Mouse (Mus musculus) kidney, embryonic 15.5 days (tissue): ENCODE data around the gene Qprt. TPM values are rescaled to one million over a fixed set of nuclear protein-coding genes. Genes with fewer than 3 reads are reported as not detected.

Experiments
- ATAC-seq: fragments of 200-750 bp; cut with Nextera tagmentation; replicated peaks from 2 replicates; pipeline ENCODE4 v1.8.0; 2017; ENCODE audit warnings: moderate TSS enrichment; ENCODE audit not compliant: low FRiP score
- H3K27ac ChIP-seq: fragments of 300-500 bp; sonication (generic); 2 replicates; pipeline ENCODE4 v1.5.1; 2015; ENCODE audit warnings: mild to moderate bottlenecking, inconsistent platforms
- H3K27me3 ChIP-seq: fragments of 300-500 bp; sonication (generic); 2 replicates; pipeline ENCODE4 v1.6.1; 2015; ENCODE audit warnings: inconsistent platforms
- H3K36me3 ChIP-seq: fragments of 300-500 bp; sonication (generic); 2 replicates; pipeline ENCODE4 v1.6.1; 2015; ENCODE audit warnings: inconsistent platforms
- H3K4me1 ChIP-seq: fragments of 300-500 bp; sonication (generic); 2 replicates; pipeline ENCODE4 v1.6.1; 2015; ENCODE audit warnings: inconsistent platforms
- H3K4me2 ChIP-seq: fragments of 300-500 bp; sonication (generic); 2 replicates; pipeline ENCODE4 v1.6.1; 2015; ENCODE audit warnings: moderate library complexity, mild to moderate bottlenecking, inconsistent platforms
- H3K4me3 ChIP-seq: fragments of 300-500 bp; sonication (generic); replicated peaks from 2 replicates; pipeline ENCODE4 v1.5.1; 2015; ENCODE audit warnings: mild to moderate bottlenecking, inconsistent platforms
- H3K9ac ChIP-seq: fragments of 300-500 bp; sonication (generic); 2 replicates; pipeline ENCODE4 v1.6.1; 2015; ENCODE audit warnings: mild to moderate bottlenecking, inconsistent platforms
- H3K9me3 ChIP-seq: fragments of 300-500 bp; sonication (generic); replicated peaks from 2 replicates; pipeline ENCODE4 v1.6.1; 2016; ENCODE audit warnings: inconsistent platforms
- WGBS: fragments of 180-500 bp; shearing (Covaris S2); methylation state at CpG from one replicate; pipeline ENCODE4 v1.1.7; 2015; ENCODE audit warnings: mixed read lengths; 5-methylcytosine and 5-hydroxymethylcytosine counted together
- polyA plus RNA-seq: library from polyadenylated mRNA; unstranded; fragments of >200 nt; fragmentation: Nextera tagmentation; extraction: Ambion mirVana; gene quantifications from 2 replicates; pipeline ENCODE4 v1.2.1, GENCODE M21; 2015

Gene Qprt
- polyA plus RNA-seq, 1 experiment from 2014 or later: 19.0 TPM

DNA sequence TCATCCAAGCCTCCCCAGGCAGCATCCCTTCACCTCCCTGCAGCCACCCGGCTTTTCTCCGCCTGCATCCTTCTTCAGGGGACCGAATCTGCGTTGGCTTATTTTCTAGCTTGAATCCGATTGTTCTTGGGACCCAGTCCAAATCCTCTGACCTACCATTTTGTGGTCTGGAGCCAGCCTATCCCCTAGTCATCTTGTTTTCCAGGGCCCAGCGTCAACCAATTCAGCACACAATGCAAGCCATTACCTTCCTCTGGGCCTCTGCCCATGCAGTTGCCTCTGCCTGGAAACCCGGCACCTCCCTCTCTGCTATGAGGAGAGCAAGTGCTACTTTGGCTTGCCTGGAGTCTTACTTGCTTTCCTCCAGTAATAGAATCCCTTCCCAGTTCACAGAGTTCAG lies 16.5 kb downstream of the Qprt start:
- H3K27ac ChIP-seq: no peak overlapping the region
- H3K4me2 ChIP-seq: no peak overlapping the region
- WGBS: 75% methylated on average over 7 of the region's 7 CpGs
- H3K4me3 ChIP-seq: no peak overlapping the region
- no peaks in the 10 kb centered on the region for H3K36me3 ChIP-seq
- no peaks in the 10 kb centered on the region for H3K27me3 ChIP-seq
- no peak for ATAC-seq
- no peak overlapping the region for H3K9ac ChIP-seq
- no peaks in the 10 kb centered on the region for H3K9me3 ChIP-seq
- peaks cover 10% of the 10 kb centered on the region for H3K4me1 ChIP-seq

DNA sequence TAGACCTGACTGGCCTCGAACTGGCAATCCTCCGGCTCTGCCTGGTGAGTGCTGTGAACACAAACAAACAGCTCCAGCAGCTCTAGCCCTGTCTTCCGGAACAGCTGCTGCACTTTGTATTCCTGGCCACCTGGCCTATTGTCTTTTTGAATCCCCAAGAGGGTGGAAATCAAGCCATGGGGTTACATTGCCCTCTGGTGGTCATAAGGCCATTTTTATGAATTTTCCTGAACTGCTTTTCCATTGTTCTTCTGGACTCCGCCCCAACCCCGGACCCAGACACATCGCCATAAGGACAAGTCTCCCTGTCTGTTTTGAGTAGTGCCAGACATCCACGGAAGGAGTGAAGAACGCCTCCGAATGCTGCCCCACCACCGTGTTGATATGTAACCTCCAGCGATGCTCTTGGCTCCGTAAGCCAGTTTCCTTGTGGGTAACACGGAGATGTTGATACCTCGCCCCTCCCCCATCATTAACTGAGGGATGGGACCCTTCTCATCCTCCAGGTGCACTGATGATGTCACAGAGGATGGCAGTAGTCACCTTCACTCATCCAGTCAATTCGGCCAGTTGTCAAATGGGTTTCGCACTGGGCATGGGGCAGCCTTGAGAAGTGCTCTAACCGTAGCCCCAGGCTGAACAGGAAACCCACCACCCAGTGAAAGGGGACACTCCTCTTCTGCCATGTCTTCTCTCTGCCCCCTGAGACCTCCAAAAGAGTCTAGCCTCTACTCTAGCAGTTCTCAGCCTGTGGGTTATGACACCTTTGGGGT lies 17.3 kb downstream of the Qprt start:
- Histone ChIP-seq H3K4me2 (peak overlapping the region; percentile 60), H3K36me3 (no peaks in the 10 kb centered on the region), H3K27me3 (no peaks in the 10 kb centered on the region), H3K9me3 (no peaks in the 10 kb centered on the region), H3K9ac (peak overlapping the region; percentile 24; the same call in 1 of the 2 replicates), H3K4me1 (peaks cover 10% of the 10 kb centered on the region), H3K4me3 (peak overlapping the region; percentile 39), H3K27ac (peak overlapping the region; percentile 11; the same call in 1 of the 2 replicates)
- ATAC-seq: peak; percentile 84
- WGBS: 12% methylated on average over 17 of the region's 17 CpGs

DNA sequence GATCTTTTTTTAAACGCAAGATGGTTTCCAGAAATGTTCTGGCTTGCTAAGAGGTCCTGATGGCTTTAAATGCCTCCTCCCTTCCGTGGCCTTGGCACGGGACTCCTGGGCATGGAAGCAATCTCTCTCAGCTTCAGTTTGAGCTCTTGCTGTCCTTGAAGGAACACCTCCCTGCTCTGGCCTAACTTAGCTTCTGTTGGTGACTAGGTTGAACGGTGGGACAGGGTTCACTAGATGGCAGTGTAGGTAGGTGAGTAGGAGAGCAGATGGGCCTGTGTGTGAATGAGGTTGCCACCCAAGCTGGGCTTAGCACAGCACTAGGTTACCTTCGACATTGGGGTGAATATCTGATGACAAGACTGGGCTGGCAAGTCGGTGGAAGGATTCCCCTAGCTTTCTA lies 18.1 kb downstream of the Qprt start:
- no peaks in the 10 kb centered on the region for H3K27me3 ChIP-seq
- 0 out of 2 replicates have a peak, but pooled peaks have one; percentile 27 for ATAC-seq
- peak overlapping the region; percentile 11; the same call in 1 of the 2 replicates for H3K27ac ChIP-seq
- H3K9ac ChIP-seq: no peak overlapping the region
- 70% methylated on average over 6 of the region's 6 CpGs for WGBS
- no peak overlapping the region for H3K4me3 ChIP-seq
- no peaks in the 10 kb centered on the region for H3K9me3 ChIP-seq
- H3K36me3 ChIP-seq: no peaks in the 10 kb centered on the region
- no peak overlapping the region for H3K4me2 ChIP-seq
- H3K4me1 ChIP-seq: peaks cover 10% of the 10 kb centered on the region

DNA sequence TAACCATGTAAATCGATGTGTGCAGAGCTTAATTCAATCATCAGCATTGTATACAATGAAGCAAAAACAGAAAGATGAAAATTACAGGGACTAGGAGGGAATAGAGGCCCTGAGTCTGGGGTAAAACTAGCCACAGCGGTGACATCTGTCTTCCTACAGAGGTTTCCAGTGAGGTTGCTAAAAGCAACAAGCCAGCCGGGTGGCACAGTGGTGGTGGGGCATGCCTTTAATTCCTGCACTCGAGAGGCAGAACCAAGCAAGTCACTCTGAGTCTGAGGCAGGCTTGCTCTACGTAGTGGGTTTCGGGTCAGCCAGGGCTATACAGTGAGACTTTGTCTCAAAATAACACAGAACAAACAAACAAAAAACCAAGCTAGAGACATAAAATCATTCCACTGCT lies 19.9 kb downstream of the Qprt start:
- H3K4me2 ChIP-seq: no peak overlapping the region
- H3K27ac ChIP-seq: no peak overlapping the region
- no peak overlapping the region for H3K9ac ChIP-seq
- no peak overlapping the region for H3K4me3 ChIP-seq
- H3K36me3 ChIP-seq: no peaks in the 10 kb centered on the region
- 84% methylated on average over 6 of the region's 6 CpGs for WGBS
- peaks cover 10% of the 10 kb centered on the region for H3K4me1 ChIP-seq
- H3K27me3 ChIP-seq: no peaks in the 10 kb centered on the region
- no peaks in the 10 kb centered on the region for H3K9me3 ChIP-seq
- ATAC-seq: no peak

DNA sequence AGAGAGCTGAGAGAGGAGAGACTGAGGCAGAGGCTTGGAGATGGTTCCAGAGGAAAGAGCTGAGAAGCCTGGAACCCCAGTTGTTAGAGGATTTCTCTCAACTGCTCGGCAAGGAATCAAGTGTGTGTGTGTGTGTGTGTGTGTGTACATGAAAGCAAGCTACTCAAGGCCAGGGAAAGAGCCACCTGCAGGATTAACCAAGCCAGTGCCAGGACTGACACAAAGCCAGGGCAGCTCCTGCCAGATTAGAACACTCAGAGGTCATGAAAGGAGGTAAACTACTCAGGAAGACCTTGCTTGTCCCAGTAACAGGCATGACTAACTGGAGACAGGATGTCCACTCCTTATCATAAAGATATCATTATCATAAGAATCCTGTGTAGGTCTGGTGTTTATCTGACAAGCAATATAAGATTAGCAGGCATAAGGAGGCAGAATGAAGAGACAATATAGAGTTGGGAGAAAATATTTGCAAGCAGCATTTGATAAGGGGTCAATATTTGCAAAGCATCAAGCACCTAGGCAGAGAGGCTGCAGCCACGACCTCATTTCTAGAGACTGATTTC lies 20.5 kb downstream of the Qprt start:
- 52% methylated on average over 2 of the region's 2 CpGs for WGBS
- no peaks in the 10 kb centered on the region for H3K36me3 ChIP-seq
- ATAC-seq: no peak

DNA sequence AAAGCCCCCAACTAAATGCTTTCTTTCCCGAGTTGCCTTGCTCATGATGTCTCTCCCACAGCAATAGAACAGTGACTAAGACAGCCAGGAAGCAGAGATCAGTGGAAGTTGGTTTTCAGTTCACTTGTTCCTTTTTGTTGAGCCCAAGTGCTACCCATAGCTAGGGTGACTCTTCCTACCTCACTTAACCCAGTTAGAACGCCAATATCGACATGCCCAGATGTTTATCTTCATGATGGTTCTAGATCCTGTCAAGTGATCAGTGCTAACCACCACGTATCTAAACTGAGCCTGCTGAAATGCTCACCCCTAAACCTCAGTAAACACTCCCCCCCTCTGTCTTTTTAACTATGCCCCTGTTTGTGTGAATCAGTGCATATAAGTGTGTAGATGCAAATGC lies 22.5 kb downstream of the Qprt start:
- 80% methylated on average over 4 of the region's 4 CpGs for WGBS
- ATAC-seq: no peak
- Histone ChIP-seq H3K4me2 (no peak overlapping the region), H3K9me3 (no peaks in the 10 kb centered on the region), H3K4me3 (no peak overlapping the region), H3K27ac (no peak overlapping the region), H3K4me1 (peaks cover 6% of the 10 kb centered on the region; the same call in 1 of the 2 replicates), H3K36me3 (no peaks in the 10 kb centered on the region), H3K9ac (no peak overlapping the region), H3K27me3 (no peaks in the 10 kb centered on the region)

More for the DNA sequence above, 20.5 kb downstream of the Qprt start:
- peaks cover 10% of the 10 kb centered on the region for H3K4me1 ChIP-seq
- no peaks in the 10 kb centered on the region for H3K9me3 ChIP-seq
- no peaks in the 10 kb centered on the region for H3K27me3 ChIP-seq
- no peak overlapping the region for H3K4me3 ChIP-seq
- H3K4me2 ChIP-seq: no peak overlapping the region
- H3K9ac ChIP-seq: no peak overlapping the region
- no peak overlapping the region for H3K27ac ChIP-seq

DNA sequence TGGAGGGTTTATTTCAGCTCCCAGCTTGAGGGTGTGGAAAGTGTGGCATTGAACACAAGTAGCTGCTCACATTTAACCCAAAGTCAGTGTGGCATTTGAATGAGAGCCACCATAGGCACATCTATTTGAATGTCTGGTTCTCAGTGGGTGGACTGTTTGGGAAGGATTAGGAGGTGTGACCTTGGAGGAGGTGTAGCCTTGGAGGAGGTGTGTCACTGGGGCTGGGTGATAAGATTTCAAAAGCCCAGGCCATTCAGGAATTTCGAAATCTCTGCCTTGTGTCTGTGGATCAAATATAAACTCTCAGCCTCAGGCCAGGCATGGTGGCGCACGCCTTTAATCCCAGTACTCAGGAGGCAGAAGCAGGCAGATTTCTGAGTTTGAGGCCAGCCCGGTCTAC lies 23.1 kb downstream of the Qprt start:
- 93% methylated on average over 4 of the region's 4 CpGs for WGBS
- Histone ChIP-seq H3K36me3 (no peaks in the 10 kb centered on the region), H3K27ac (no peak overlapping the region)

DNA sequence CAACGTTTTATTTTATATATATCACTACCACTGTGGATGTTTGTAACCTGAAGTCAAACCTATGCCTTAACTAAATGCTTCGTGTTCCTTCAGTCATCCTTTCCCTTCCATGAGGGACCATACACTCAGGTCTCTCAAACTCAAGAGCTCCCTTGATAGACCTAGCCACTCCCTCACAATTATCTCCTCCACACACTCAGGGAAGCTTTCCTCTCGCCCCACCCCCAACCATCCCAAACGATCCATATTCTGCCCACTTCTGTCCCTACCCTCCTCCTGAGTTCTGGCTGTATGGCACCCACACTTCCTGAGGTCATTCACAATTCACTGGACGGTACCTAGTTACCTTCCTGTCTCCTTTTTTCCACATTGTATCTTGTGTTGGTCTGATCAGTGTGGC lies 23.5 kb downstream of the Qprt start:
- Histone ChIP-seq H3K9ac (no peak overlapping the region), H3K4me1 (no peaks in the 10 kb centered on the region), H3K9me3 (no peaks in the 10 kb centered on the region), H3K4me2 (no peak overlapping the region), H3K36me3 (no peaks in the 10 kb centered on the region), H3K4me3 (no peak overlapping the region), H3K27me3 (no peaks in the 10 kb centered on the region), H3K27ac (no peak overlapping the region)
- WGBS: 84% methylated on average over 5 of the region's 5 CpGs
- no peak for ATAC-seq

More for the DNA sequence above, 23.1 kb downstream of the Qprt start:
- no peaks in the 10 kb centered on the region for H3K9me3 ChIP-seq
- no peak overlapping the region for H3K4me2 ChIP-seq
- ATAC-seq: no peak
- H3K4me1 ChIP-seq: peaks cover under 1% of the 10 kb centered on the region; the same call in 1 of the 2 replicates
- H3K9ac ChIP-seq: no peak overlapping the region
- H3K4me3 ChIP-seq: no peak overlapping the region
- no peaks in the 10 kb centered on the region for H3K27me3 ChIP-seq

DNA sequence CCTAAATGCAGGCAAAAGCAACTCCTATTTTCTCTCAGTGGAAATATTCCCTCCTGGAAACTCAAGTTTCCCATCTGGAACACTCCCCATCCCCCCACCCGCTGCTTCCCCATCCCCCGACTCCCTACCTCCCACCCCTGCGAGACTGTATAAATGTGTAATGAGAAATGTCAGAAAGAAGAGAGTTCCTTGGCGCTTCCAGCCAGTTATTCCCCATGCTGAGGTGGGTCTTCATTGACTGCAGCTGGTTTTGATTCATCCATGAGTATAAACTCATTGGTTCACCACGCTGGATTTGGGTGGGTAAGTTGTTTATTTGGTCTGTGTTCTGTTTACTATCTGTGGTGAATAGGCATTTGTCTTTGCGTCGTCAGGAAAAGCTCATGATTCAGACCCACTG lies 25.6 kb downstream of the Qprt start:
- no peak overlapping the region for H3K27ac ChIP-seq
- H3K9ac ChIP-seq: no peak overlapping the region
- no peaks in the 10 kb centered on the region for H3K9me3 ChIP-seq
- WGBS: 75% methylated on average over 7 of the region's 7 CpGs
- ATAC-seq: no peak
- peaks cover 9% of the 10 kb centered on the region for H3K4me1 ChIP-seq
- H3K36me3 ChIP-seq: no peaks in the 10 kb centered on the region
- H3K27me3 ChIP-seq: no peaks in the 10 kb centered on the region
- H3K4me2 ChIP-seq: no peak overlapping the region
- no peak overlapping the region for H3K4me3 ChIP-seq

DNA sequence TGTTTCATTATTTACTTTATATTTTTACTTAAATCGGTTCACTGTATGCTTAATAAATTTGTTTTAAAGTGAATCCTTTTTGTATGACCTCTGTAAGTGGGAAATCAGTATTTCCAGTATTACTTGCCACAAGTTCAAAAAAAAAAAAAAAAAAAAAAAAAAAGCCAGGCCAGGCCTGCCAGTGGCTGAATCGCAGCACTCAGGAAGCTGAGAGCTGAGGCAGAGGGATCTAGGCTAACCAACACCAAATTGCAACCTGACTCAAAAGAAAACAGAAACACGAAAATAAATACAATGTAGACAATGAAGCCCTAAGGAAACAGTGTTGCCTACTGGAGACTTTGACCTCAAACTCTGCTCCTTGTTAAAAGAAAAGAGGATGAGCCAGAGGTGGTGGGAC lies 28.1 kb downstream of the Qprt start:
- WGBS: 75% methylated on average over 3 of the region's 3 CpGs
- no peaks in the 10 kb centered on the region for H3K9me3 ChIP-seq
- no peak overlapping the region for H3K4me3 ChIP-seq
- H3K27ac ChIP-seq: no peak overlapping the region
- H3K4me2 ChIP-seq: no peak overlapping the region
- peaks cover 22% of the 10 kb centered on the region for H3K4me1 ChIP-seq
- H3K9ac ChIP-seq: no peak overlapping the region
- no peaks in the 10 kb centered on the region for H3K36me3 ChIP-seq
- H3K27me3 ChIP-seq: no peaks in the 10 kb centered on the region
- ATAC-seq: no peak

DNA sequence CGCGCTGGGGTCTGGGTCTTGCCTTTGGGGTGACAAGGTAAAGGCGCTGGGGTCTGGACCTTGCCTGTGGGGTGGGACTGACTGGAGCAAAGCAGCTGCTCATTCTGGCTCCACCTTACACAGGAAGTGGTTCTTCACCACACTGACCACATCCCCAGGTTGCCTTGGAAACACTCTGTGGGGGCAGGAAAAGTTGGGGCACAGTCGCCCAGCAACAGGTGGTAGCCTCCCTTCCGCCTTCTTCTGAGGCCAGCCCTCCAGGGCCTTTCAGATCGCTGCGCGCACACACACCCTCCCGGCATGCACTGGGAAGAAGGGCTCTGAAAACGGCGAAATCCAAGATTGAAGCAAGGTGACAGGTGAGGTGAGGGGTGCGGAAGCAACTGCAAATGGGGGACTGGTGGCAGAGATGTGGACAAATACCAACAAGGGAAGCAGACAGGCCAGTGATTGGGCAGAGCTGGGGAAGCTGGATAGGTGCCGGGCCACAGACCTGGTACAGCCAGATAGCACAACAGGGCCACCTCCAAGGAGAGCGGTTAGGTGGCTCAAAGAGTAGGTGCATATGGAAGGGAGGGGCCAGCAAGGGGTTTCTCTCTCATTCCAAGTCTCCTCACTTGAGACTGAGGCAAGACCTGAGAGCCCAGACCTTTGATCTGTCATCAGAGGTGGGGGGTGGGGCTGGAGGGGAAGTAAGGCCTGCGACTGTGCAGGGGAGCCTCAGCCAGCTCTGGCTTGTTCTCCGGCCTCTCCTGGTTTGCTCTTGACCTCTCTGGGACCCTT lies 30.7 kb downstream of the Qprt start, which contains the start of gene AI467606:
AI467606 (plus strand) TSS at position 246 of the 783 bp plus-strand sequence.
- H3K9me3 ChIP-seq: no peaks in the 10 kb centered on the region
- H3K4me1 ChIP-seq: peaks cover 25% of the 10 kb centered on the region
- peak; percentile 77 for ATAC-seq
- H3K9ac ChIP-seq: no peak within 1 kb of the TSS
- H3K27me3 ChIP-seq: no peaks in the 10 kb centered on the region
- peak within 1 kb of the TSS; percentile 31 for H3K4me2 ChIP-seq
- H3K4me3 ChIP-seq: peak within 1 kb of the TSS; percentile 10
- 67% methylated on average over 16 of the region's 16 CpGs for WGBS
- peak within 1 kb of the TSS; percentile 28; the same call in 1 of the 2 replicates for H3K27ac ChIP-seq
- no peaks in the 10 kb centered on the region for H3K36me3 ChIP-seq
